Mouse (Mus musculus) lung, postnatal 0 days (tissue): ENCODE data around the gene 4833439L19Rik.
A peak's percentile ranks its signal among the peaks of the same experiment; 100 is the strongest.

Experiments
- CTCF ChIP-seq: IDR thresholded peaks from 2 replicates; pipeline ENCODE4 v1.5.1; 2016; ENCODE audit warnings: antibody characterized with exemption, mild to moderate bottlenecking
- EP300 ChIP-seq: IDR thresholded peaks from 2 replicates; pipeline ENCODE4 v1.6.1; 2016; ENCODE audit warnings: antibody characterized with exemption, mild to moderate bottlenecking, control low read depth

DNA sequence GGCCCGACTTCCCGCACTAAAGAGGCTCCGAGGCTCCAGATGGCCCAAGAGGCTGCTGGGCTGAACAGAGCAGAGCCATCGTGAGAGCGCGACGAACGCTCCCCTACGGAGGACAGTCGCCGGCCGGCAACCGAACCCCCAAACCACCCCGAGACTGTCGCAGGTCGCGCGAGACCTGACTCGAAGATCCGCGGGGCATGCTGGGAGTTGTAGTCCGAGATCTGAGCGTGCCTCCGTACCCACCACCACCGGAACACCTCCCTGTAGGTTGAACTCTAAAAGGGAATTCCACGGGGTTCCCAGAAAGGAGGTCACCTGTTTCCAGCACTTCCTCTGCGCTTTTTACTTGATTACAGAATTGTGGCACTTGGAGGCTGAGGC, at the start of gene 4833439L19Rik:
- TF ChIP-seq CTCF, result no peak
- peak; percentile 66 for TF ChIP-seq EP300
